Mouse (Mus musculus) heart, postnatal 4 days (tissue): Measurements from ENCODE around the gene Clic3. TPM values are rescaled to one million over a fixed set of nuclear protein-coding genes. Genes with fewer than 3 reads are reported as not detected.

Experiments
- DNase-seq: peaks from one replicate; pipeline ENCODE4 v3.0.0; 2021
- total RNA-seq, 2 experiments: library from RNA; stranded (reverse); gene quantifications; 2 replicates each; pipeline ENCODE4 v1.2.3; 2021

Clic3 gene
- total RNA-seq, 2 experiments from 2014 or later, result 2.8 to 4.1 TPM

GRCm38 (mm10) chr2:25482969-25483368 is 26.3 kb downstream of the Clic3 start:
- DNase-seq, result peak; percentile 44

- DNase-seq, result no peak
Observed at GRCm38 (mm10) chr2:25484901-25485647, 28.4 kb downstream of the Clic3 start.

DNA sequence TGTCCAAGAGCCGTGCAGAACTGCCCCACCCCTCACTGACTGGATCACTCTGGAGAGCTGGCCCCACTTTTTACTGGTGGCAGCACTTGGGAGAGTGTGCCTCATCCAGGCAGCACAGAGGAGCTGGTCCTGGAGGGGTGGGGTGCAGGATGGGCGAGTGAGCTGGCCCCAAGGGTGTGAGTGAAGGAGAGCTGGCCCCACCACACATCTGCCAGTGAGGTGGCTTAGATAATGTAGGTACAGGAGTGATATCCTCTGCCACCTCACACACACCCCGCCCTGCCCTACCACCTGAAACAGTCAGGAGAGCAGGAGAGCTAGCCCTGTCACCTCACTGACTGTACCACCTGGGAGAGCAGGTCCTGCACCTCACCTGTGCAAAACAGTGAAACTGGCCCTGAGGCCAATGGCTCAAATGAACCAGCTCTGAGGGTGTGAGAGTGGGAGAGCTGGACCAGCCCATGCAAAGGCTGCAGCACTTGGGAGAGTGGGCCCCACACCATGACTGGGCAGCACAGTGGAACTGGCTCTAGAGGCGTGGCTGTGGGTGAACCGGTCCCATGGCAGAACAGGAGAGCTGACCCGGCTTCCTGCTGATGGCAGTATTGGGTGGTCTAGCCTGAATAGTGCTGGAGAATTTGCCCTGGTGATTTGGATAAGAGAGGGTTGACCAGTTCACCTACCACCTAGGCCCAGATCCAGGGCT is 31.5 kb downstream of the Clic3 start:
- no peak for DNase-seq

GRCm38 (mm10) chr2:25488671-25489068 is 32.0 kb downstream of the Clic3 start:
- no peak for DNase-seq

- no peak for DNase-seq
Observed at GRCm38 (mm10) chr2:25492988-25493387, 36.4 kb downstream of the Clic3 start.

- DNase-seq, result no peak
Observed at GRCm38 (mm10) chr2:25493476-25493961, 36.9 kb downstream of the Clic3 start, which contains the start of gene Lcn12. TSS of gene Lcn12 (minus strand) at chr2:25493911.

DNA sequence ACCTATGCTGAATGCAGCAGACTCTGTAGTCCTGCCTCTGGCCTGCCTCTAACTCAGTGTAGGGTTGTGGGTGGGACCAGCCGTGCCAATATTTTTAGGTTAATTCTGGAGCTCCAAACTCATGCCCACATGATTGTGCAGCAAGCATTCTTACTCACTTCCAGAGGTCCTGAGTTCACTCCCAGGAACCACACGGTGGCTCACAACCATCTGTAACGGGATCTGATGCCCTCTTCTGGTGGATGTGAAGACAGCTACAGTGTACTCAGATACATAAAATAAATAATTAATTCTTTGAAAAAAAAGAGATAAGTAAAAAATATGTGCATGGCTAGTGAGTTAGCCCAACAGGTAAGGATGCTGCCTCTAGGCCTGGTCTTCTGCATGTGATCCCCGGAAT is 39.8 kb downstream of the Clic3 start:
- DNase-seq, result no peak

GRCm38 (mm10) chr2:25497846-25498575 is 41.4 kb downstream of the Clic3 start:
- DNase-seq, result no peak

GRCm38 (mm10) chr2:25498622-25499478 is 42.2 kb downstream of the Clic3 start:
- no peak for DNase-seq

GRCm38 (mm10) chr2:25500071-25500575 is 43.5 kb downstream of the Clic3 start:
- no peak for DNase-seq

GRCm38 (mm10) chr2:25500576-25501405 is 44.2 kb downstream of the Clic3 start, which contains the start of gene Fbxw5:
TSS of gene Fbxw5 (plus strand) at chr2:25500750.
- DNase-seq, result peak; percentile 87

DNA sequence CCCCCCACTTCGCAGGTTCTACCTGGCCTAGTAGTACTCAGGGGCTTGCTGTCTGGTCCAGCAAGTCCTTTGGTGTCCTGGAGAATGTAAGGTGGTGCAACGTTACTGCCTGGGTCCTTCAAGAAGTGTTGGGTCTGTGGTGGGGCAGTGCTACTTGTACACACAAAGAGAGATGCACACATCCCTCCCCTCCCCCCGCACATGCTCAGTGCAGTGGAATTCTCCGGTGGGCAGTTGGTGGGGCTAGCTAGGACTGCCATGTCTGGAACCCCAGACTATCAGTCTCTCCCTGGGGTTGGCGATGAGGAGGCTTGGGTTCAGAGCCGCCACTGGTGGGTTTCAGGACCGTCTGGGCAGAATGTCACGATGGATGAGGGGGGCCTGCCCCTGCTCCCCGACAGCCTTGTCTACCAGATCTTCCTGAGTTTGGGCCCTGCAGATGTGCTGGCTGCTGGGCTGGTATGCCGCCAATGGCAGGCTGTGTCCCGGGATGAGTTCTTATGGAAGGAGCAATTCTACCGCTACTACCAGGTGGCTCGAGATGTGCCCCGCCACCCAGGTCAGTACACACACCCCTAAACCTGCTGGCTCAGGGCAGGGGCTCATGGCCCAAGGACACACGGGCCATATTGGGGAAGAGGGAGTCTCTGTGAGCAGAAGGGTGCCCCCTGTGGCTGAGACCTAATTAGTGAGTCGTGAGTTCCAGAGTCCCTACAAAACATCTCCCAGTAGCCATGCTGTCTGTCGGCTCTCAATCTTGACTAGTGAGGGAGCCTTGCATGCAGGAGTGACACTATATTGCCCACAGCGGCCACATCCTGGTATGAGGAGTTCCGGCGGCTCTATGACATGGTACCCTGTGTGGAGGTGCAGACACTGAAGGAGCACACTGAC is 45.2 kb downstream of the Clic3 start, which contains the start of gene C8g:
TSS of gene C8g (minus strand) at position 127 of the 894 bp plus-strand sequence.
- DNase-seq, result no peak

DNA sequence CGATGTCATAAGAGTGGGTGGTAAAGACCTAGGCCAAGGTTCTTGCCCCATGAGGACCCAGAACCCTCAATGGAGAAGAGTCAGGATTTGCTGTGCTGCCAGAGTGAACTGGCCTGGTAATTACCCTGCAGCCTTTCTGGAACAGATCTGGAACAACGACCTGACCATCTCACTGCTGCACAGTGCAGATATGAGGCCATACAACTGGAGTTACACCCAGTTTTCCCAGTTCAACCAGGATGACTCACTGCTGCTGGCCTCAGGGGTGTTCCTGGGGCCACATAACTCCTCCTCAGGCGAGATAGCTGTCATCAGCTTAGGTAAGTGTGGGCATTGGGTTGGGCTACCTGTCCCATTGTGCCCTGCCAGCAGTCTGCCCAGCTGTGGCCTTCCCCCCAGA is 46.1 kb downstream of the Clic3 start:
- no peak for DNase-seq

DNA sequence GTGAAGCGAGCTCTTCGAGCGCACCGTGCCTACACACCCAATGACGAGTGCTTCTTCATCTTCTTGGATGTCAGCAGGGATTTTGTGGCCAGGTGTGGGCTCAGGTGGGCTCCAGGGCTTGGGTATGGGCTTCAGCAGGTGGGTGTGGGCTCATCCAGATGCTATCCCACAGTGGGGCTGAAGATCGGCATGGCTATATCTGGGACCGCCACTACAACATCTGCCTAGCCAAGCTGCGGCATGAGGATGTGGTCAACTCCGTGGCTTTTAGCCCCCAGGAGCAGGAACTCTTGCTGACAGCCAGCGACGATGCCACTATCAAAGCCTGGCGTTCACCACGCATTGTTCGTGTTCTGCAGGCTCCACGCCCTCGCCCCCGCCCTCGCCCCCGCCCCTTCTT is 47.9 kb downstream of the Clic3 start:
- no peak for DNase-seq

DNA sequence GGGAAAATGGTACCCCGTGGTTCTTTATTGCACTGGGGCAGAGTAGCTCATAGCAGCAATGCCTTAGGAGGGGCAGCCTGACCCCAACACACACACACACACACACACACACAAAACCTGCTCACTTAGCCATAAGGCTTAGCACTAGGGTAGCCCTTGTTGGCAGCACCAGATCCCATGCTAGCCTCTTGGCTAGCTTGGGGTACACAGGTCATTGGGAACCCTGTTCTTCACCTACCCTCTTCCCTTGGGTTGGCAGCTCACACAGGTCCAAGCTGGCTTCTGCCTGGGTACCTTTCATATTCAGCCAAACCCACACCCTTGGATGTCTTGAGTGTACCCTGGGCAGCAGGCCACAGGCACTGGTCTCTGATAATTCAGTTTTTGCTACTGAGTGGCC is 48.4 kb downstream of the Clic3 start:
- DNase-seq, result no peak

DNA sequence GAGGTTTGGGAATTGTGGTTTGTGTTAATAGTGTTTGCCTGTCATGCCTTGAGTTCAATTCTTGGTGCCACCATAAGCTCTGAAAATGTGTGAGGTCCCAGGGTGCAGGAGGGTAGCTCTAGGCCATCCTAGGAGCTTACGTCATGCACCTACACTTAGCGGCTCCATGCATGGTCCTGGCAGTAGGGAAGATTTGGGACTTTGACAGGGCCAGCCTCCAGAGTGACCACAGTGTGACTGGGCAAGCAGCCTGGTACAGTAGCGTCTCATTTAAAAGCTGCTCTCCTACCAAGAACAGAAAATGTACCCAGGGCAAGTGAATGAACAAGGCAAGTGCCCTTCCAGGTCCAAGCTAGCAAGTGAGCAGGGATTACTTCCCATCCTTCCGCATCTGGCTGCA is 49.2 kb downstream of the Clic3 start:
- DNase-seq, result no peak

DNA sequence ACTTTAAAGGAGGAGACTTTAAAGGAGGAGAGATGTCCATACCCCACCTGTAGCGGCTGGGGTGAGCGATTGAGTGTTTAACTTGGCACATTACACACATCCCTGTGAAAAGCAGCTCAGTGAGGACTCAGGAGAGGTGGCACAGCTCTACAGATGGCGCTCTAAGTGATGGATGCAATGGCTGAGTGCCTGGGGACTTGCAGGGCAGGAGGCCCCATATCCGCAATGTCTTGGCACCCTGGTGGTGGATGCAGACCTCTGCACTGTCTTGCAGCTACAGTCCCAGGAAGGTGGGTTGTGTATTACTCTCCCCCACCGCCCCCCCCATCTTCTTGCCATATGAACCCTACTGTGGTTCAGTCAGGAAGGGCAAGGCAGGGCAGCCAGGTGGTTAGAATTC is 50.3 kb downstream of the Clic3 start:
- no peak for DNase-seq
